Mouse (Mus musculus) embryonic facial prominence, embryonic 15.5 days (tissue): ENCODE measurements around the gene Akain1. TPM values are rescaled to one million over a fixed set of nuclear protein-coding genes. Genes with fewer than 3 reads are reported as not detected.

Experiments used
- polyA plus RNA-seq: library from polyadenylated mRNA; unstranded; fragments of >200 nt; fragmentation: Nextera tagmentation; extraction: Ambion mirVana; gene quantifications from 2 replicates; pipeline ENCODE4 v1.2.1, GENCODE M21; 2015

Akain1 gene
- polyA plus RNA-seq, 1 experiment from 2014 or later, result not detected

Other genes starting within 250 kb of the Akain1 start
- 20.0 and 21.0 TPM in 2 replicates for gene Zbtb14, start 56.3 kb upstream of the Akain1 start, polyA plus RNA-seq